Mouse (Mus musculus) lung, postnatal 0 days (tissue): Measurements from ENCODE around the gene March4. TPM values are rescaled to one million over a fixed set of nuclear protein-coding genes. Genes with fewer than 3 reads are reported as not detected.
A peak's percentile ranks its signal among the peaks of the same experiment; 100 is the strongest.

Experiments
- ATAC-seq: fragments of 200-750 bp; cut with Nextera tagmentation; 2 replicates; pipeline ENCODE4 v1.8.0; 2017; ENCODE audit warnings: moderate library complexity
- DNase-seq: peaks from one replicate; pipeline ENCODE4 v3.0.0-alpha.2; 2016; ENCODE audit warnings: low spot score
- H3K27ac ChIP-seq: fragments of 300-500 bp; sonication (generic); 2 replicates; pipeline ENCODE4 v1.5.1; 2014; ENCODE audit warnings: antibody characterized with exemption, mild to moderate bottlenecking, low read length, mixed read lengths
- H3K27me3 ChIP-seq: fragments of 300-500 bp; sonication (generic); replicated peaks from 2 replicates; pipeline ENCODE4 v1.6.1; 2014; ENCODE audit warnings: low read length, mixed read lengths; ENCODE audit not compliant: insufficient read depth
- H3K36me3 ChIP-seq: fragments of 300-500 bp; sonication (generic); 2 replicates; pipeline ENCODE4 v1.6.1; 2014; ENCODE audit warnings: low read length, mixed read lengths; ENCODE audit not compliant: insufficient read depth
- H3K4me1 ChIP-seq: fragments of 300-500 bp; sonication (generic); 2 replicates; pipeline ENCODE4 v1.6.1; 2014; ENCODE audit warnings: antibody characterized with exemption, low read depth, low read length, mixed read lengths; ENCODE audit not compliant: insufficient read depth
- H3K4me2 ChIP-seq: fragments of 300-500 bp; sonication (generic); replicated peaks from 2 replicates; pipeline ENCODE4 v1.6.1; 2014; ENCODE audit warnings: low read depth, mild to moderate bottlenecking, low read length, moderate library complexity, mixed read lengths
- H3K4me3 ChIP-seq: fragments of 300-500 bp; sonication (generic); 2 replicates; pipeline ENCODE4 v1.5.1; 2014; ENCODE audit warnings: low read depth, low read length
- H3K9ac ChIP-seq: fragments of 300-500 bp; sonication (generic); replicated peaks from 2 replicates; pipeline ENCODE4 v1.6.1; 2014; ENCODE audit warnings: low read depth, mild to moderate bottlenecking
- H3K9me3 ChIP-seq: fragments of 300-500 bp; sonication (generic); 2 replicates; pipeline ENCODE4 v1.6.1; 2016; ENCODE audit warnings: low read length, mixed read lengths
- CTCF ChIP-seq: IDR thresholded peaks from 2 replicates; pipeline ENCODE4 v1.5.1; 2016; ENCODE audit warnings: antibody characterized with exemption, mild to moderate bottlenecking
- EP300 ChIP-seq: IDR thresholded peaks from 2 replicates; pipeline ENCODE4 v1.6.1; 2016; ENCODE audit warnings: antibody characterized with exemption, mild to moderate bottlenecking, control low read depth
- WGBS: fragments of 180-500 bp; shearing (Covaris S2); extraction: QIAGEN DNeasy Blood & Tissue Kit; methylation state at CpG from one replicate; pipeline ENCODE4 v1.1.7; 2014; 5-methylcytosine and 5-hydroxymethylcytosine counted together
- polyA plus RNA-seq: library from polyadenylated mRNA; unstranded; fragments of >200 nt; fragmentation: Nextera tagmentation; extraction: Ambion mirVana; gene quantifications from 2 replicates; pipeline ENCODE4 v1.2.1, GENCODE M21; 2015

March4 gene
- polyA plus RNA-seq, 1 experiment from 2014 or later = 0.06 TPM

GRCm38 (mm10) chr1:72564334-72564962, 27.7 kb upstream of the March4 start:
- peak; percentile 21 for DNase-seq
- Histone ChIP-seq H3K4me3 (no peak overlapping the region), H3K27me3 (no peaks in the 10 kb centered on the region), H3K4me1 (no peaks in the 10 kb centered on the region), H3K9ac (no peak overlapping the region), H3K36me3 (no peaks in the 10 kb centered on the region), H3K9me3 (no peaks in the 10 kb centered on the region), H3K4me2 (no peak overlapping the region), H3K27ac (no peak overlapping the region)
- no peak for ATAC-seq
- TF ChIP-seq CTCF = no peak
- no peak for TF ChIP-seq EP300
- 51% methylated on average over 6 of the region's 6 CpGs for WGBS

GRCm38 (mm10) chr1:72558625-72559024, 21.9 kb upstream of the March4 start:
- 68% methylated on average over 2 of the region's 2 CpGs for WGBS

GRCm38 (mm10) chr1:72556471-72556870, 19.7 kb upstream of the March4 start:
- Histone ChIP-seq H3K9me3 (no peaks in the 10 kb centered on the region), H3K36me3 (no peaks in the 10 kb centered on the region), H3K27me3 (no peaks in the 10 kb centered on the region), H3K4me3 (no peak overlapping the region), H3K27ac (no peak overlapping the region), H3K9ac (no peak overlapping the region), H3K4me1 (no peaks in the 10 kb centered on the region), H3K4me2 (no peak overlapping the region)
- no peak for ATAC-seq
- DNase-seq = no peak
- TF ChIP-seq CTCF = no peak
- no peak for TF ChIP-seq EP300
- WGBS = 78% methylated on average over 3 of the region's 3 CpGs

More at GRCm38 (mm10) chr1:72558625-72559024, 21.9 kb upstream of the March4 start:
- ATAC-seq (no peak), DNase-seq (no peak)
- no peaks in the 10 kb centered on the region for H3K36me3 ChIP-seq
- H3K9ac ChIP-seq = no peak overlapping the region
- H3K4me1 ChIP-seq = no peaks in the 10 kb centered on the region
- no peak overlapping the region for H3K4me2 ChIP-seq
- no peak overlapping the region for H3K27ac ChIP-seq
- H3K27me3 ChIP-seq = no peaks in the 10 kb centered on the region
- TF ChIP-seq CTCF (no peak), EP300 (no peak)
- no peaks in the 10 kb centered on the region for H3K9me3 ChIP-seq
- no peak overlapping the region for H3K4me3 ChIP-seq

GRCm38 (mm10) chr1:72550317-72550716, 13.6 kb upstream of the March4 start:
- Histone ChIP-seq H3K27ac (no peak overlapping the region), H3K9ac (no peak overlapping the region), H3K4me3 (no peak overlapping the region), H3K4me1 (no peaks in the 10 kb centered on the region), H3K4me2 (no peak overlapping the region), H3K9me3 (no peaks in the 10 kb centered on the region), H3K27me3 (no peaks in the 10 kb centered on the region), H3K36me3 (no peaks in the 10 kb centered on the region)
- ATAC-seq (no peak), DNase-seq (no peak)
- WGBS = 76% methylated on average over 2 of the region's 2 CpGs
- TF ChIP-seq CTCF (no peak), EP300 (no peak)

GRCm38 (mm10) chr1:72538266-72538665, 1.5 kb upstream of the March4 start:
- 89% methylated on average over 5 of the region's 5 CpGs for WGBS
- Histone ChIP-seq H3K9me3 (no peaks in the 10 kb centered on the region), H3K27ac (no peak overlapping the region), H3K4me3 (no peak overlapping the region), H3K36me3 (no peaks in the 10 kb centered on the region), H3K9ac (no peak overlapping the region), H3K4me1 (no peaks in the 10 kb centered on the region), H3K4me2 (no peak overlapping the region), H3K27me3 (peaks cover 26% of the 10 kb centered on the region)
- ATAC-seq = no peak
- DNase-seq = no peak
- TF ChIP-seq CTCF = no peak
- TF ChIP-seq EP300 = no peak

GRCm38 (mm10) chr1:72535725-72536571, 782 bp downstream of the March4 start:
- 2% methylated on average over 33 of the region's 36 CpGs for WGBS
- Histone ChIP-seq H3K27ac (no peak overlapping the region), H3K36me3 (no peaks in the 10 kb centered on the region), H3K27me3 (peaks cover 26% of the 10 kb centered on the region), H3K9me3 (no peaks in the 10 kb centered on the region), H3K4me1 (no peaks in the 10 kb centered on the region), H3K9ac (no peak overlapping the region), H3K4me3 (no peak overlapping the region), H3K4me2 (peak overlapping the region; percentile 51; the same call in 1 of the 2 replicates)
- ATAC-seq = no peak
- no peak for DNase-seq
- TF ChIP-seq EP300 (no peak), CTCF (no peak)
